Comparison of ENCODE assay signal across 8 mouse cellular contexts in genomic region chr4:53386309-53386708, GRCm38 (mm10). TPM values are rescaled to one million over a fixed set of nuclear protein-coding genes. Genes with fewer than 3 reads are reported as not detected.
DNase-seq lines count a peak whose midpoint lies in the region; ATAC-seq lines count a peak whose summit lies in the region.

No protein-coding gene starts in this region.

- ATAC-seq in heart, embryonic 11.5 days (replicated peaks; ENCODE audit: insufficient number of reproducible peaks, low FRiP score, low TSS enrichment): no peak
- ATAC-seq in megakaryocyte-erythroid progenitor cell, adult 5-6 weeks (replicated peaks; ENCODE audit: low FRiP score, low TSS enrichment, poor library complexity, severe bottlenecking): peak; percentile 96
- ATAC-seq in kidney, embryonic 14.5 days (ENCODE audit: low FRiP score, low TSS enrichment): no peak
- no peak for ATAC-seq in hindbrain, embryonic 14.5 days (ENCODE audit: low FRiP score)

- no peak overlapping the region for H3K4me2 ChIP-seq in heart, embryonic 11.5 days
- no peak overlapping the region for H3K4me2 ChIP-seq in kidney, embryonic 14.5 days (replicated peaks; ENCODE audit: low read depth, low read length)
- H3K4me2 ChIP-seq in hindbrain, embryonic 14.5 days (replicated peaks): no peak overlapping the region

- no peak overlapping the region for H3K27ac ChIP-seq in heart, embryonic 11.5 days (ENCODE audit: low read depth, low read length)
- H3K27ac ChIP-seq in kidney, embryonic 14.5 days (ENCODE audit: low read depth, low read length): no peak overlapping the region
- no peak overlapping the region for H3K27ac ChIP-seq in midbrain, embryonic 10.5 days (replicated peaks)
- H3K27ac ChIP-seq in hindbrain, embryonic 14.5 days: no peak overlapping the region

- 61% methylated on average over 8 of the region's 8 CpGs for WGBS in heart, embryonic 11.5 days (ENCODE audit: insufficient replicate concordance)
- 87% methylated on average over 8 of the region's 8 CpGs for WGBS in kidney, embryonic 14.5 days
- WGBS in midbrain, embryonic 10.5 days: 89% methylated on average over 8 of the region's 8 CpGs
- 82% methylated on average over 8 of the region's 8 CpGs for WGBS in hindbrain, embryonic 14.5 days

- no peak overlapping the region for H3K4me3 ChIP-seq in heart, embryonic 11.5 days (ENCODE audit: low read depth, low read length)
- no peak overlapping the region for H3K4me3 ChIP-seq in kidney, embryonic 14.5 days (ENCODE audit: low read length)
- no peak overlapping the region for H3K4me3 ChIP-seq in midbrain, embryonic 10.5 days
- no peak overlapping the region for H3K4me3 ChIP-seq in hindbrain, embryonic 14.5 days (replicated peaks; ENCODE audit: low read length)

- no peaks in the 10 kb centered on the region for H3K4me1 ChIP-seq in heart, embryonic 11.5 days (ENCODE audit: control insufficient read depth, insufficient read depth, low read length)
- H3K4me1 ChIP-seq in kidney, embryonic 14.5 days (ENCODE audit: control insufficient read depth, insufficient read depth, low read length): 0 out of 2 replicates have a peak, but pooled peaks cover 3% of the 10 kb centered on the region
- no peaks in the 10 kb centered on the region for H3K4me1 ChIP-seq in midbrain, embryonic 10.5 days
- H3K4me1 ChIP-seq in hindbrain, embryonic 14.5 days (replicated peaks; ENCODE audit: control insufficient read depth, insufficient read depth, low read length): peaks cover 5% of the 10 kb centered on the region; the same call in 1 of the 2 replicates

- H3K27me3 ChIP-seq in heart, embryonic 11.5 days (ENCODE audit: control insufficient read depth, insufficient read depth, low read length): no peaks in the 10 kb centered on the region
- H3K27me3 ChIP-seq in kidney, embryonic 14.5 days (ENCODE audit: control insufficient read depth, insufficient read depth, low read length): no peaks in the 10 kb centered on the region
- no peaks in the 10 kb centered on the region for H3K27me3 ChIP-seq in midbrain, embryonic 10.5 days (ENCODE audit: low read depth, poor library complexity, severe bottlenecking)
- no peaks in the 10 kb centered on the region for H3K27me3 ChIP-seq in hindbrain, embryonic 14.5 days (ENCODE audit: control insufficient read depth, insufficient read depth, low read length)

- H3K9me3 ChIP-seq in heart, embryonic 11.5 days (replicated peaks; ENCODE audit: control insufficient read depth, low read length): no peaks in the 10 kb centered on the region
- H3K9me3 ChIP-seq in kidney, embryonic 14.5 days (ENCODE audit: control insufficient read depth, low read length): no peaks in the 10 kb centered on the region
- H3K9me3 ChIP-seq in midbrain, embryonic 10.5 days (replicated peaks): no peaks in the 10 kb centered on the region
- no peaks in the 10 kb centered on the region for H3K9me3 ChIP-seq in hindbrain, embryonic 14.5 days (ENCODE audit: control insufficient read depth, low read length)

- no peak overlapping the region for H3K9ac ChIP-seq in heart, embryonic 11.5 days (ENCODE audit: low read depth, low read length)
- no peak overlapping the region for H3K9ac ChIP-seq in kidney, embryonic 14.5 days (ENCODE audit: low read depth, low read length)
- no peak overlapping the region for H3K9ac ChIP-seq in hindbrain, embryonic 14.5 days

- peak; percentile 91 for DNase-seq in heart, adult 11 months
- DNase-seq in brain, adult 2 months (ENCODE audit: low read depth, low spot score): peak; percentile 55
- peak; percentile 55 to 58 for DNase-seq in layer of hippocampus, postnatal 36 days
- DNase-seq in midbrain, embryonic 10.5 days (ENCODE audit: low spot score): no peak
- DNase-seq in hindbrain, embryonic 14.5 days (ENCODE audit: low spot score): no peak

- no peaks in the 10 kb centered on the region for H3K36me3 ChIP-seq in heart, embryonic 11.5 days (ENCODE audit: control insufficient read depth, insufficient read depth, low read length)
- H3K36me3 ChIP-seq in kidney, embryonic 14.5 days (ENCODE audit: control insufficient read depth, insufficient read depth, low read length): no peaks in the 10 kb centered on the region
- H3K36me3 ChIP-seq in midbrain, embryonic 10.5 days: no peaks in the 10 kb centered on the region
- H3K36me3 ChIP-seq in hindbrain, embryonic 14.5 days (replicated peaks; ENCODE audit: control insufficient read depth, insufficient read depth): no peaks in the 10 kb centered on the region

RNA-seq across cellular contexts. Expression of gene Slc44a1, which starts 53.9 kb away (rescaled TPM):
- 19.5 and 25.5 TPM in 2 replicates for polyA plus RNA-seq in heart, embryonic 11.5 days (2014; fragmentation: Nextera tagmentation; extraction: Ambion mirVana)
- 10 to 100 TPM; 83.8 to 91.3 TPM for total RNA-seq in layer of hippocampus, postnatal 36 days (2021)
- 21.7 and 24.2 TPM in 2 replicates for total RNA-seq in megakaryocyte-erythroid progenitor cell, adult 5-6 weeks (2014; fragmentation: Nextera tagmentation)
- 18.0 and 21.5 TPM in 2 replicates for total RNA-seq in megakaryocyte-erythroid progenitor cell, adult 5-6 weeks (2017)
- 26.8 and 48.8 TPM in 2 replicates for polyA plus RNA-seq in kidney, embryonic 14.5 days (2014; fragmentation: Nextera tagmentation; extraction: Ambion mirVana)
- polyA plus RNA-seq in midbrain, embryonic 10.5 days (2016; fragmentation: Nextera tagmentation; extraction: Ambion mirVana): 8.7 and 10.5 TPM in 2 replicates
- 16.6 and 17.7 TPM in 2 replicates for polyA plus RNA-seq in hindbrain, embryonic 14.5 days (2014; fragmentation: Nextera tagmentation; extraction: Ambion mirVana)

Comparison
In these comparisons a context has a peak if more than half of its experiments do, and no peak if none do; other contexts are left out.
1. DNase-seq: peak in heart, adult 11 months (single experiment), brain, adult 2 months (single experiment) and layer of hippocampus, postnatal 36 days (2 of 2); none in midbrain, embryonic 10.5 days (single experiment) and hindbrain, embryonic 14.5 days (single experiment).